Mouse (Mus musculus): ENCODE measurements around the gene Pcnx4. TPM values are rescaled to one million over a fixed set of nuclear protein-coding genes. Genes with fewer than 3 reads are reported as not detected.

Gene Pcnx4
- 1.2 TPM for polyA plus RNA-seq (2015; fragmentation: Illumina TruSeq; extraction: RNeasy Lipid Tissue Mini Kit (QIAGEN cat#74804); ENCODE audit: insufficient read depth, low read depth, low replicate concordance)

DNA sequence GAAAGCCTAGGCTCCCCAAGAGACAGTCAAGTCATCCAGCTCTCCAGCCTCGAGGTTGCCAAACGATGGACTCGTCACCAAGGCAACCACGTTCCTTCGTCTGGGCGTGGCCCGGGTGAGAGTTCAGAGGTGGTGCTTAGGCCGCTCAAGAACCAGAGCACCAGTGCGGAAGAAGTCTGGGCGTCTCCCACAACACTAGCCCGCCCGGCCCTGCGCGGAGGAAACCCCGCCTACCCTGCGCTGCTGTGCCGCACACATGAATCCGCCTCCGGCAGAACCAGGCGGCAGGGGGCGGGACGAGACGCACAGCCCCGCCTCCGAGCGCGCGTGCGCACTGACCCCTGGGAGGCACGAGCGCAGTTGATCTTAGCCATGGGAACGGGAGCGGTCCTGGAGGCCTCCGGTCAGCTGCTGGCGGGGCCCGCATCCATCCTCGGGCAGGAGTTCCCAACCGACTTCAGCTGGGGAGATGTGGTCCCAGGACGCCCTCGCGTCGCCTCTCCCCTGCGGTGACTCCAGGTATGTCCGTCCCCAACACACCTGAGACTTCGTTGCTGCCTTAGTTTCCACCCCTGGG, at the start of gene Pcnx4:
Gene Pcnx4 (plus strand): TSS at position 363 of the 577 bp plus-strand sequence.

Other genes starting within 250 kb of the Pcnx4 start
- 3.7 TPM for gene Rtn1, start 127.3 kb upstream of the Pcnx4 start, polyA plus RNA-seq (2015; fragmentation: Illumina TruSeq; extraction: RNeasy Lipid Tissue Mini Kit (QIAGEN cat#74804); ENCODE audit: insufficient read depth, low read depth, low replicate concordance)
- not detected for gene Lrrc9, start 94.5 kb upstream of the Pcnx4 start, polyA plus RNA-seq (2015; fragmentation: Illumina TruSeq; extraction: RNeasy Lipid Tissue Mini Kit (QIAGEN cat#74804); ENCODE audit: insufficient read depth, low read depth, low replicate concordance)
- gene Gm4756, start 113.3 kb downstream of the Pcnx4 start, polyA plus RNA-seq (2015; fragmentation: Illumina TruSeq; extraction: RNeasy Lipid Tissue Mini Kit (QIAGEN cat#74804); ENCODE audit: insufficient read depth, low read depth, low replicate concordance): not detected
- 14.6 TPM for gene Dhrs7, start 128.5 kb downstream of the Pcnx4 start, polyA plus RNA-seq (2015; fragmentation: Illumina TruSeq; extraction: RNeasy Lipid Tissue Mini Kit (QIAGEN cat#74804); ENCODE audit: insufficient read depth, low read depth, low replicate concordance)
- 20.3 TPM for gene Ppm1a, start 221.1 kb downstream of the Pcnx4 start, polyA plus RNA-seq (2015; fragmentation: Illumina TruSeq; extraction: RNeasy Lipid Tissue Mini Kit (QIAGEN cat#74804); ENCODE audit: insufficient read depth, low read depth, low replicate concordance)

Data from pancreas, adult 10 weeks (tissue).